In the genomic region with DNA sequence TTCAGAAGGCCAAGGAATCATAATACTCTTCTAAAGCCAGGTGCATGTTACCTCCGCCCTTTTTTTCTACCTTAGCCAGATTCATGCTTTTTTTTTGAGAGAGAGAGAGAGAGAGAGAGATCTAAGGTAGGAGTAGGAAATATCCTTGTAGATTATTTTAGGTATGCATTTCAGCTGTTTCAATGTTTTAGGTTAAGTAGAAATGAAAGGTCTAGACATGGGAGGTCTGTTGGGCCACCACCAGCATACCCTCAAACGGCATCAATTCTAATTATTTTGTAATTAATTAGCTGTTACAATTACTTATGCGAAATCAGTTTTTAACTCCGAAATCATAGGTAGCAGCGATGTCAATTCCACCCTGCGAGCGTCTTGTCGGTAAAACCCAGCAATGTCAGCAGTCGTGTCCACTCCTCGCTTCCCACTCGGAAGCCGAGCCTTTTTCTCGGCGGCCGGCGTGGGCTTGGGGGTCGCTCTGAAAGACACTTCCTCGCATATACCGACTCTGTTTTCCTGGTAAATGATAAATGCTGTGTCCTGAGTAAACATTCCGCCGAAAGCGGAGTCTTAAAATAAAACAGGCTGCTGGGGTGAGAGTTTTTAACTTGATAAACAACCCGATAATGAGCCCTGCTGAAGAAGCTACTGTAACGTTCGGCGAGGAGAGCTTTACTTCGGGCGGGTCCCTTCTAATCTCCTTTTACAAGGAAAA, we compare ENCODE assay signal across 13 mouse cellular contexts. TPM values are rescaled to one million over a fixed set of nuclear protein-coding genes. Genes with fewer than 3 reads are reported as not detected.
DNase-seq lines count a peak whose midpoint lies in the region; ATAC-seq lines count a peak whose summit lies in the region.
"Had no signal": no experiment of that assay in that cellular context is flagged by ENCODE, and none has a peak within 500 bp of the region (broad histone marks: within the 10 kb centered on the region; RNA-seq: fewer than 3 reads in every experiment).

No protein-coding gene starts in this region.

- H3K27ac ChIP-seq in midbrain, embryonic 14.5 days (replicated peaks; ENCODE audit: low read depth, low read length) = no peak overlapping the region
- H3K27ac ChIP-seq in midbrain, embryonic 15.5 days = no peak overlapping the region
- no peak overlapping the region for H3K27ac ChIP-seq in hindbrain, embryonic 12.5 days
- H3K27ac ChIP-seq in stomach, embryonic 16.5 days (ENCODE audit: low read length) = no peak overlapping the region
- H3K27ac ChIP-seq: forebrain, embryonic 13.5 days; liver, embryonic 14.5 days; midbrain, embryonic 13.5 days had no signal

- no peak overlapping the region for H3K4me2 ChIP-seq in midbrain, embryonic 14.5 days (ENCODE audit: low read length)
- H3K4me2 ChIP-seq in midbrain, embryonic 15.5 days = no peak overlapping the region
- peak overlapping the region; percentile 0; the same call in 1 of the 2 replicates for H3K4me2 ChIP-seq in hindbrain, embryonic 12.5 days (replicated peaks)
- H3K4me2 ChIP-seq in stomach, embryonic 16.5 days (ENCODE audit: low read depth, low read length) = no peak overlapping the region
- H3K4me2 ChIP-seq: forebrain, embryonic 13.5 days; midbrain, embryonic 13.5 days had no signal

- H3K4me1 ChIP-seq in midbrain, embryonic 14.5 days (ENCODE audit: control insufficient read depth, insufficient read depth, low read length) = peaks cover 8% of the 10 kb centered on the region; the same call in 1 of the 2 replicates
- peaks cover 21% of the 10 kb centered on the region for H3K4me1 ChIP-seq in midbrain, embryonic 15.5 days
- H3K4me1 ChIP-seq in hindbrain, embryonic 12.5 days = peaks cover 26% of the 10 kb centered on the region
- H3K4me1 ChIP-seq in stomach, embryonic 16.5 days (ENCODE audit: control insufficient read depth, insufficient read depth, low read length) = peaks cover 14% of the 10 kb centered on the region

- H3K27me3 ChIP-seq in midbrain, embryonic 14.5 days (ENCODE audit: control insufficient read depth, insufficient read depth, low read length) = peaks cover 82% of the 10 kb centered on the region
- peaks cover 66% of the 10 kb centered on the region for H3K27me3 ChIP-seq in midbrain, embryonic 15.5 days (replicated peaks)
- peaks cover 86% of the 10 kb centered on the region for H3K27me3 ChIP-seq in hindbrain, embryonic 12.5 days
- H3K27me3 ChIP-seq in stomach, embryonic 16.5 days (ENCODE audit: control insufficient read depth, insufficient read depth, low read length) = peaks cover 76% of the 10 kb centered on the region

- 2% methylated on average over 28 of the region's 28 CpGs for WGBS in midbrain, embryonic 14.5 days
- WGBS in midbrain, embryonic 15.5 days = 2% methylated on average over 28 of the region's 28 CpGs
- WGBS in hindbrain, embryonic 12.5 days = under 1% methylated on average over 28 of the region's 28 CpGs
- WGBS in stomach, embryonic 16.5 days = 2% methylated on average over 28 of the region's 28 CpGs

- intact Hi-C loops in heart, postnatal 25 days (cut with DNase I) = loop anchor here (5.0 kb wide), 1 partner anchor 108 kb away; no protein-coding TSS in a partner anchor

- ATAC-seq in midbrain, embryonic 14.5 days (ENCODE audit: low FRiP score, low TSS enrichment) = no peak
- no peak for ATAC-seq in midbrain, embryonic 15.5 days (replicated peaks)
- no peak for ATAC-seq in hindbrain, embryonic 12.5 days (ENCODE audit: low FRiP score)
- ATAC-seq in stomach, embryonic 16.5 days (ENCODE audit: insufficient read depth, low FRiP score) = no peak
- ATAC-seq in activated CD4-positive, CD25-positive, alpha-beta regulatory T cell, adult 4 months = no peak
- ATAC-seq: forebrain, embryonic 13.5 days; midbrain, embryonic 13.5 days had no signal

- H3K9ac ChIP-seq in midbrain, embryonic 14.5 days (replicated peaks; ENCODE audit: low read length) = no peak overlapping the region
- no peak overlapping the region for H3K9ac ChIP-seq in midbrain, embryonic 15.5 days
- no peak overlapping the region for H3K9ac ChIP-seq in hindbrain, embryonic 12.5 days
- no peak overlapping the region for H3K9ac ChIP-seq in stomach, embryonic 16.5 days (ENCODE audit: low read length)
- H3K9ac ChIP-seq: forebrain, embryonic 13.5 days; liver, embryonic 14.5 days; midbrain, embryonic 13.5 days had no signal

- peak; percentile 78 for DNase-seq in heart, adult 11 months
- no peak for DNase-seq in heart, postnatal 25 days (ENCODE audit: low spot score)
- peak; percentile 60 for DNase-seq in midbrain, embryonic 14.5 days

- no peaks in the 10 kb centered on the region for H3K36me3 ChIP-seq in midbrain, embryonic 14.5 days (ENCODE audit: control insufficient read depth, insufficient read depth, low read length)
- H3K36me3 ChIP-seq in midbrain, embryonic 15.5 days (replicated peaks) = no peaks in the 10 kb centered on the region
- H3K36me3 ChIP-seq in hindbrain, embryonic 12.5 days = no peaks in the 10 kb centered on the region
- H3K36me3 ChIP-seq in stomach, embryonic 16.5 days (ENCODE audit: control insufficient read depth, insufficient read depth, low read length) = no peaks in the 10 kb centered on the region
- H3K36me3 ChIP-seq: midbrain, embryonic 13.5 days had no signal

- H3K9me3 ChIP-seq in midbrain, embryonic 14.5 days (ENCODE audit: control insufficient read depth, low read length) = no peaks in the 10 kb centered on the region
- no peaks in the 10 kb centered on the region for H3K9me3 ChIP-seq in midbrain, embryonic 15.5 days
- no peaks in the 10 kb centered on the region for H3K9me3 ChIP-seq in hindbrain, embryonic 12.5 days (replicated peaks)
- H3K9me3 ChIP-seq in stomach, embryonic 16.5 days (replicated peaks; ENCODE audit: control insufficient read depth, low read length) = no peaks in the 10 kb centered on the region
- H3K9me3 ChIP-seq: forebrain, embryonic 13.5 days; midbrain, embryonic 13.5 days had no signal

- no peak overlapping the region for H3K4me3 ChIP-seq in midbrain, embryonic 14.5 days (replicated peaks; ENCODE audit: low read depth, low read length)
- H3K4me3 ChIP-seq in midbrain, embryonic 15.5 days = no peak overlapping the region
- H3K4me3 ChIP-seq in hindbrain, embryonic 12.5 days = no peak overlapping the region; the same call in 1 of the 2 replicates
- H3K4me3 ChIP-seq in stomach, embryonic 16.5 days (replicated peaks; ENCODE audit: low read length) = peak overlapping the region; percentile 17
- H3K4me3 ChIP-seq: forebrain, embryonic 13.5 days; midbrain, embryonic 13.5 days had no signal

RNA-seq across cellular contexts. Expression of a gene that starts 3.4 kb away (rescaled TPM):
- under 1 TPM; 0.60 to 0.98 TPM for total RNA-seq in heart, postnatal 25 days (2021)
- polyA plus RNA-seq in midbrain, embryonic 14.5 days (2014; fragmentation: Nextera tagmentation; extraction: Ambion mirVana) = 0.14 and 0.15 TPM in 2 replicates
- 0.14 TPM in 1 of 2 replicates, not detected in the other for polyA plus RNA-seq in midbrain, embryonic 15.5 days (2015; fragmentation: Nextera tagmentation; extraction: Ambion mirVana)
- polyA plus RNA-seq in hindbrain, embryonic 12.5 days (2016; fragmentation: Nextera tagmentation; extraction: Ambion mirVana) = 4.4 and 5.1 TPM in 2 replicates
- polyA plus RNA-seq in stomach, embryonic 16.5 days (2015; fragmentation: Nextera tagmentation; extraction: Ambion mirVana) = 0.54 and 0.98 TPM in 2 replicates
- not detected for polyA plus RNA-seq in activated CD4-positive, CD25-positive, alpha-beta regulatory T cell, adult 4 months (2017; shearing (Covaris generic))
- total RNA-seq: layer of hippocampus, adult 18-20 months had no signal
- polyA plus RNA-seq: forebrain, embryonic 13.5 days; heart, embryonic 14.5 days; midbrain, embryonic 13.5 days; testis, adult 2 months had no signal

RNA-seq across cellular contexts. Expression of a gene that starts 55.9 kb away (rescaled TPM):
- total RNA-seq in heart, postnatal 25 days (2021) = 1 to 10 TPM; 6.7 to 6.8 TPM
- polyA plus RNA-seq in midbrain, embryonic 14.5 days (2014; fragmentation: Nextera tagmentation; extraction: Ambion mirVana) = 11.1 and 11.6 TPM in 2 replicates
- 10.3 and 12.5 TPM in 2 replicates for polyA plus RNA-seq in midbrain, embryonic 15.5 days (2015; fragmentation: Nextera tagmentation; extraction: Ambion mirVana)
- polyA plus RNA-seq in hindbrain, embryonic 12.5 days (2016; fragmentation: Nextera tagmentation; extraction: Ambion mirVana) = 14.0 and 14.3 TPM in 2 replicates
- 18.1 and 21.5 TPM in 2 replicates for polyA plus RNA-seq in stomach, embryonic 16.5 days (2015; fragmentation: Nextera tagmentation; extraction: Ambion mirVana)
- polyA plus RNA-seq in activated CD4-positive, CD25-positive, alpha-beta regulatory T cell, adult 4 months (2017; shearing (Covaris generic)) = 10 to 100 TPM; 10.4 to 10.5 TPM
